Mouse (Mus musculus) cerebellum, adult 2 months (tissue): Measurements from ENCODE around the gene Cdc42ep4. TPM values are rescaled to one million over a fixed set of nuclear protein-coding genes. Genes with fewer than 3 reads are reported as not detected.

Experiments
- DNase-seq, 2 experiments: peaks; one replicate each; pipeline ENCODE4 v3.0.0; 2021
- H3K27ac ChIP-seq: fragments of 200-500 bp; 2 replicates; pipeline ENCODE4 v1.5.1; 2012; ENCODE audit warnings: low read length, control low read depth, inconsistent platforms; ENCODE audit not compliant: insufficient read depth
- H3K27me3 ChIP-seq: fragments of 200-500 bp; 2 replicates; pipeline ENCODE4 v1.6.1; 2012; ENCODE audit warnings: inconsistent platforms, mild to moderate bottlenecking, low read length, moderate library complexity; ENCODE audit not compliant: control insufficient read depth, insufficient read depth
- H3K4me1 ChIP-seq: fragments of 200-500 bp; 2 replicates; pipeline ENCODE4 v1.6.1; 2011; ENCODE audit warnings: low read length; ENCODE audit not compliant: control insufficient read depth, insufficient read depth
- H3K4me3 ChIP-seq: fragments of 200-500 bp; replicated peaks from 2 replicates; pipeline ENCODE3; 2011; ENCODE audit warnings: mild to moderate bottlenecking, low read depth, low read length, control low read depth; ENCODE audit not compliant: insufficient read depth
- CTCF ChIP-seq: fragments of 200-500 bp; IDR thresholded peaks from 2 replicates; pipeline ENCODE4 v1.5.1; 2011; ENCODE audit warnings: low read depth, mild to moderate bottlenecking, control low read depth, low read length, moderate library complexity, borderline replicate concordance; ENCODE audit not compliant: insufficient read depth
- POLR2A ChIP-seq: fragments of 200-500 bp; IDR thresholded peaks from 2 replicates; pipeline ENCODE4 v1.6.1; 2011; ENCODE audit warnings: low read length, control low read depth, borderline replicate concordance; ENCODE audit not compliant: insufficient read depth
- WGBS: fragments of 180-500 bp; shearing (Covaris S2); methylation state at CpG from one replicate; pipeline ENCODE4 v1.1.7; 2018; 5-methylcytosine and 5-hydroxymethylcytosine counted together
- polyA plus RNA-seq: library from polyadenylated mRNA; depleted of rRNA; stranded (reverse); fragments of >200 nt; gene quantifications from 2 replicates; pipeline ENCODE4 v1.2.3, GENCODE M21; 2012

Cdc42ep4 gene
- polyA plus RNA-seq, 1 experiment = 73.8 TPM

DNA sequence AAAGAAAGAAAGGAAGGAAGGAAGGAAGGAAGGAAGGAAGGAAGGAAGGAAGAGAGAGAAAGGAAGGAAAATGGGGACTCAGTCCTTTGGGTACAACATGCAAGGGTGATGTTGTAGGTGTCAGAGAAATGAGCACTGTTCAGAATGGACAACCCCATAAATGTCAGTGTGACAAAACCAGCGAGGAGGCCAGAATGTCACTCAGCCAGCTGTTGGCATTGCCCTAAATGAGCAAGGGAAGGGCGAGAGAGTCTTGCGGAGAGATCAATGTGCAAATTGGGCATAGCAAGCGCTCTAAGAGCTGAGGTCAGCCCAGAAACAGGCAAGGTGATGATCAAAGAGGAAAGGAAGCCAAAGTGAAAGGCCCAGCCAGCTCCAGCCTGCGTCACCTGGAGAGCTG lies 21.5 kb upstream of the Cdc42ep4 start:
- no peaks in the 10 kb centered on the region for H3K4me1 ChIP-seq
- WGBS = 93% methylated on average over 5 of the region's 5 CpGs
- no peak for DNase-seq
- TF ChIP-seq CTCF (no peak), POLR2A (no peak)
- no peaks in the 10 kb centered on the region for H3K27me3 ChIP-seq
- no peak overlapping the region for H3K27ac ChIP-seq
- no peak overlapping the region for H3K4me3 ChIP-seq

- DNase-seq = no peak
- Histone ChIP-seq H3K27ac (no peak overlapping the region), H3K4me3 (no peak overlapping the region), H3K27me3 (no peaks in the 10 kb centered on the region), H3K4me1 (no peaks in the 10 kb centered on the region)
- WGBS = 81% methylated on average over 13 of the region's 13 CpGs
- TF ChIP-seq CTCF (no peak), POLR2A (no peak)
Observed at GRCm38 (mm10) chr11:113771187-113771586, 19.5 kb upstream of the Cdc42ep4 start.

DNA sequence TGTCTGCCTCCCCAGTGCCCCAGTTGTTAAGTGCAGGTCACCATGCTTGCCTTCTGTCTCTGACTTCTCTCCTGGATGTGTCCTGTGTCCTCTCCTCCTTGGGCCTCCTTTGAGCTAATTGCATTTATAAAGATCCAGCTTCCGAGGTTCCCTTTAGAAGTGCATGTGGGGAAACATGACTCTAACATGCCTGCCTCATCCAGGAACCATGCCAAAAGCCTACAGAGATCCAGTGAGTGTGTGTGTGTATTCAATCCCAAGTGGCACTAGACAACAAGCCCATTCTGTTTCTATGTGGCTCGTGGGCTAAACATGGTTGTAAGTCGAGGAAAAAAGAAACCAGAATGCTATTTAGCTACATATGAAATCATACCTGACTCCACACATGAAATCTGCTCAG lies 16.7 kb upstream of the Cdc42ep4 start:
- Histone ChIP-seq H3K27me3 (no peaks in the 10 kb centered on the region), H3K4me3 (no peak overlapping the region), H3K27ac (no peak overlapping the region), H3K4me1 (no peaks in the 10 kb centered on the region)
- TF ChIP-seq CTCF (no peak), POLR2A (no peak)
- WGBS = 83% methylated on average over 3 of the region's 3 CpGs
- DNase-seq = no peak

- Histone ChIP-seq H3K27ac (no peak overlapping the region), H3K4me3 (no peak overlapping the region), H3K27me3 (no peaks in the 10 kb centered on the region), H3K4me1 (no peaks in the 10 kb centered on the region)
- TF ChIP-seq POLR2A = no peak
- no peak for TF ChIP-seq CTCF
- DNase-seq = no peak
- 66% methylated on average over 8 of the region's 8 CpGs for WGBS
Observed at GRCm38 (mm10) chr11:113767285-113767684, 15.6 kb upstream of the Cdc42ep4 start.

DNA sequence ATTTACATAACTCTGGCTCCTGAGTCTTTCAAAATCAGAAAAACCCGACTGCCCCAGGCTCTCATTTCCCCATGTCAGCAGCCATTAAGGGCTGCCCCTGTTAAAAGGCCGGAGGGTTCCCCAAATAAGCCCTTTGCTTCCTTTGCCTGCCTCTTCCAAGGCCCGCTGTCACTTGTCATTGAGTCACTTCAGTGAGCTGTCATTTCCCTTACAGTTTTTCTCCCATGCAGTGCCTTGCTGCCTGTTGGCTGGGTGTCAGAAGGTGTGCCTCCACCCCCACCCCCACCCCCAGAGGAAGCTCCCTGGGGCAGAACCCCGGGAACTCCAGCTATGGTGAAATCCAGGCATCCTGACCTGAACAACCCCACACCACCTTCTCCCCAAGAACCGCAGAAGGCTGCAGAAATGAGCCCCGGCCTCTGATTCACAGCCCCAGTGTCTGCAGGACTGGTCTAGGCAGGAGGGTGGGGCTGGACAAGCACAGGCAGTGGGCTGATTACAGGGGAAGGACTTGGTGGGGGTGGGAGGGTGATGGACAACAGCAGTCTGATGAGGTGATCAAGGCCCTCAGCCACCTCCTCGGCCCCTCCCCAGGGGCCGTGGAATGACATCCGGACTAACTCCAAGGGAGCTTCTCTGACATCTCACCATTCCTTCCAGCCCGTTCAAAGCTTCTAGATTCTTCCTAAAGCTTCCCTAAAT lies 14.8 kb upstream of the Cdc42ep4 start:
- Histone ChIP-seq H3K27me3 (no peaks in the 10 kb centered on the region), H3K4me1 (no peaks in the 10 kb centered on the region), H3K27ac (no peak overlapping the region), H3K4me3 (no peak overlapping the region)
- 79% methylated on average over 10 of the region's 10 CpGs for WGBS
- no peak for DNase-seq
- TF ChIP-seq CTCF (no peak), POLR2A (no peak)

DNA sequence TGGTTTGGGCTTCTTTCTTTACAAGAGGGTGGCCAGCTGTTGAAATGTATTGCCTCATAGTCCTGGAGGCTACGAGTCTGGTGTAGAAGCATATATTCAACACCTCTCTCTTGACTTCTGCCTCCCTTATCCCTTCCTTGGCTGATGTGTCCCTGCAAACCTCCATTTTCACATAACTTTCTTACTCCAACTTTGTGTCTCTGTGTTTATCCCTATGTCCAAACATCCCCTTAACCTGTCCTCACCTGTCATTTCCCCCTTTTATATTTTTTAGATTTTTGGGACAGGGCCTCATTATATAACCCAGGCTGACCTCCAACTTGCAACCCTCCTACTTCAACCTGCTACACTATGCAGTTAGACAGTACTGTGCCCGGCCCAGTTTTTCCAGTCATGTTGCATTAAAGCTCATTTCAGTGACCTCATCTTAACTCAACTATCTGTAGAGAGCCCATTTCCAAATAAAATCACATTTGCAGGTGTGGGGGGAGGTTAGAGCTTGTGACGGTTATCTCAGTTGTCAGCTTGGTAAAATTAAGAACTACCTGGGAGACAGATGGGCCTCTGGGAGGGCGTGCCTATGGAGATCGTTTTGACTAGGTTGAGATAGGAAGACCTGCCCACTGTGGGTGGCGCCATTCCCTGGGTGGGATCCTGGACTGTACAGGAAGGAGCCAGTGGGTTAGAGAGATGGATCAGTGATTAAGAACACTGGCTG lies 12.6 kb upstream of the Cdc42ep4 start:
- no peaks in the 10 kb centered on the region for H3K4me1 ChIP-seq
- no peaks in the 10 kb centered on the region for H3K27me3 ChIP-seq
- WGBS = 95% methylated on average over 6 of the region's 6 CpGs
- no peak for DNase-seq
- H3K4me3 ChIP-seq = no peak overlapping the region
- TF ChIP-seq POLR2A (no peak), CTCF (no peak)
- H3K27ac ChIP-seq = no peak overlapping the region

- TF ChIP-seq CTCF (no peak), POLR2A (no peak)
- Histone ChIP-seq H3K4me1 (no peaks in the 10 kb centered on the region), H3K27ac (no peak overlapping the region), H3K27me3 (no peaks in the 10 kb centered on the region), H3K4me3 (no peak overlapping the region)
- no peak for DNase-seq
- 62% methylated on average over 5 of the region's 5 CpGs for WGBS
Observed at GRCm38 (mm10) chr11:113763449-113763848, 11.8 kb upstream of the Cdc42ep4 start.

- DNase-seq = no peak
Observed at GRCm38 (mm10) chr11:113762136-113762797, 10.6 kb upstream of the Cdc42ep4 start.

More at GRCm38 (mm10) chr11:113762136-113762797, 10.6 kb upstream of the Cdc42ep4 start:
- H3K4me1 ChIP-seq = no peaks in the 10 kb centered on the region
- no peak overlapping the region for H3K27ac ChIP-seq
- TF ChIP-seq CTCF (no peak), POLR2A (no peak)
- H3K27me3 ChIP-seq = no peaks in the 10 kb centered on the region
- no peak overlapping the region for H3K4me3 ChIP-seq
- 83% methylated on average over 8 of the region's 8 CpGs for WGBS
